Mouse (Mus musculus): ENCODE results near the gene Abca15. TPM values are rescaled to one million over a fixed set of nuclear protein-coding genes. Genes with fewer than 3 reads are reported as not detected.

The Abca15 gene
- polyA plus RNA-seq, 1 experiment from 2014 or later: not detected

DNA sequence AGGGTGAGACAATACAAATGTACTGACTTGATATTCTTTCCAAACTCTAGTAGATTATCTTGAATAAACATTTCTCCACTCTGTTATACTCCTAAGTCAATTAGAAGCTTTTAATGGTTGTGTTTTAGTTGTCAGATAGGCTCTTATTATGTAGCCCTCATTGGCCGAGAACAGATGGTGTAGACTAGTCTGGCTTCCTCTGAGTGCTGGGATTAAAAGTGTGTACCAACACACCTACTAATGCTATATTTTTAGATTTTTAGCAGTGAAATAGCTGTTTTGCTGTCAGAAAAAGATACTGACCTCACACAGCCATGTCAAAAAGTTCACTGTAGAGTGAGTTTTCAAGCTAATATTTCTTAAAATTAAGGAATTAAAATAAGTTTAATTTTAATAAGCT, 83.9 kb downstream of the Abca15 start:
- ATAC-seq (ENCODE audit: insufficient number of reproducible peaks, low FRiP score, low TSS enrichment, low read depth): no peak

DNA sequence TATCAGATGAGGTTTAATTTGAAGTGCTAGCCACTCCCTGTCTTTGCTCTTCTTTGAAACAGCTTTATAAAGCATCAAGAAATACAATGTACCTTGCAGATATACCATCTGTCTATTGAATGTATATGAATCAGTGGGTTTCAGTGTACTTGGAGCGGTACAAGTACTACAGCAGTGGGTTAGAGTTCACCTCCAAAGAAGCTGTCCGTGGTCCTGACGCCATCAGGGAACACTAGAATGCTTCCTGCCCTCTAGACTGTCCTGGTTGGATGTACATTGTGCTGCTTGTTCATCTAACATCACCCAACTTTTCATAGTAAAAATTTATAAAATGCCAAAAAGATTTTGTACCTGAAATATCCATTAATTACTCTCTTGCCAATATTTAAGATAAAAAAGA, 98.2 kb downstream of the Abca15 start:
- WGBS: 32% methylated on average over 3 of the region's 3 CpGs
- H3K36me3 ChIP-seq (ENCODE audit: control insufficient read depth, insufficient read depth, low read length): no peaks in the 10 kb centered on the region

More for the DNA sequence above, 83.9 kb downstream of the Abca15 start:
- Histone ChIP-seq H3K9ac (ENCODE audit: low read length) (no peak overlapping the region), H3K4me1 (ENCODE audit: control insufficient read depth, insufficient read depth, low read length) (no peaks in the 10 kb centered on the region), H3K9me3 (ENCODE audit: control insufficient read depth, low read length) (no peaks in the 10 kb centered on the region), H3K27me3 (ENCODE audit: control insufficient read depth, insufficient read depth, low read length) (no peaks in the 10 kb centered on the region), H3K27ac (replicated peaks; ENCODE audit: low read depth, low read length) (no peak overlapping the region), H3K36me3 (ENCODE audit: control insufficient read depth, insufficient read depth, low read length) (no peaks in the 10 kb centered on the region), H3K4me2 (ENCODE audit: low read depth, severe bottlenecking) (no peak overlapping the region), H3K4me3 (ENCODE audit: low read depth, low read length) (no peak overlapping the region)
- DNase-seq (ENCODE audit: low spot score): no peak
- 92% methylated on average over 1 of the region's 1 CpGs for WGBS

DNA sequence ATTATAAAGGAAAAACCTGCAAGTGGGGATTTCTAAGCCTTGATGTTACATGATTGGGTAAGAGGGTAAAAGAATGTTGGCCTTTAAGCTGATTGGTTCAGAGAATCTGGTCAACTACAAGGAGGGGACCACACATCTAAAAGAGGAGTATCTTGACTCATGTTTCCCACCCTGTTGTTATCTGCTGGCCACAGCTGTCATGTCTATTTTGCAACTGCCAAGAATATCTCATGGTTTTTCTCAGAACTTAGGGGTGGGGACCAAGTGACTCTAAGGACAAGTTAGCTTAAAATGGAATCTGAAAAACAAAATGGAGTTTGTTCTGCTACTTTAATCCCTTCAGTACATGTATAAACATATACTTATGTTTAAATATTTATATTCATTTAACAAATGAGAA, 103.0 kb downstream of the Abca15 start:
- H3K9ac ChIP-seq (ENCODE audit: low read length): no peak overlapping the region
- no peak for DNase-seq (ENCODE audit: low spot score)
- no peaks in the 10 kb centered on the region for H3K9me3 ChIP-seq (ENCODE audit: control insufficient read depth, low read length)
- H3K36me3 ChIP-seq (ENCODE audit: control insufficient read depth, insufficient read depth, low read length): no peaks in the 10 kb centered on the region
- no peak overlapping the region for H3K4me2 ChIP-seq (ENCODE audit: low read depth, severe bottlenecking)
- no peak for ATAC-seq (ENCODE audit: insufficient number of reproducible peaks, low FRiP score, low TSS enrichment, low read depth)
- no peak overlapping the region for H3K4me3 ChIP-seq (ENCODE audit: low read depth, low read length)
- H3K4me1 ChIP-seq (ENCODE audit: control insufficient read depth, insufficient read depth, low read length): no peaks in the 10 kb centered on the region
- no peaks in the 10 kb centered on the region for H3K27me3 ChIP-seq (ENCODE audit: control insufficient read depth, insufficient read depth, low read length)
- no peak overlapping the region for H3K27ac ChIP-seq (replicated peaks; ENCODE audit: low read depth, low read length)

More for the DNA sequence above, 98.2 kb downstream of the Abca15 start:
- Histone ChIP-seq H3K9me3 (ENCODE audit: control insufficient read depth, low read length) (no peaks in the 10 kb centered on the region), H3K27ac (replicated peaks; ENCODE audit: low read depth, low read length) (no peak overlapping the region), H3K4me3 (ENCODE audit: low read depth, low read length) (no peak overlapping the region), H3K9ac (ENCODE audit: low read length) (no peak overlapping the region), H3K27me3 (ENCODE audit: control insufficient read depth, insufficient read depth, low read length) (no peaks in the 10 kb centered on the region), H3K4me2 (ENCODE audit: low read depth, severe bottlenecking) (no peak overlapping the region), H3K4me1 (ENCODE audit: control insufficient read depth, insufficient read depth, low read length) (no peaks in the 10 kb centered on the region)
- DNase-seq (ENCODE audit: low spot score) (peak; percentile 70), ATAC-seq (ENCODE audit: insufficient number of reproducible peaks, low FRiP score, low TSS enrichment, low read depth) (0 out of 2 replicates have a peak, but pooled peaks have one; percentile 39)

Other genes starting within 250 kb of the Abca15 start
- gene Dnah3, start 233.4 kb upstream of the Abca15 start, polyA plus RNA-seq (2014; fragmentation: Nextera tagmentation; extraction: Ambion mirVana): not detected in 2 replicates
- 14.6 and 15.6 TPM in 2 replicates for gene Tmem159, start 226.3 kb upstream of the Abca15 start, polyA plus RNA-seq (2014; fragmentation: Nextera tagmentation; extraction: Ambion mirVana)
- not detected in 2 replicates for gene Zp2, start 183.4 kb upstream of the Abca15 start, polyA plus RNA-seq (2014; fragmentation: Nextera tagmentation; extraction: Ambion mirVana)
- not detected in 2 replicates for gene Anks4b, start 154.8 kb upstream of the Abca15 start, polyA plus RNA-seq (2014; fragmentation: Nextera tagmentation; extraction: Ambion mirVana)
- 8.8 and 9.6 TPM in 2 replicates for gene Crym, start 126.6 kb upstream of the Abca15 start, polyA plus RNA-seq (2014; fragmentation: Nextera tagmentation; extraction: Ambion mirVana)
- not detected in 2 replicates for gene Abca14, start 124.7 kb upstream of the Abca15 start, polyA plus RNA-seq (2014; fragmentation: Nextera tagmentation; extraction: Ambion mirVana)
- gene Abca16, start 81.0 kb downstream of the Abca15 start, polyA plus RNA-seq (2014; fragmentation: Nextera tagmentation; extraction: Ambion mirVana): not detected in 2 replicates

All from limb, embryonic 11.5 days (tissue).